Mouse (Mus musculus) myocyte (in vitro differentiated cells): Measurements from ENCODE around the gene Slc41a2. TPM values are rescaled to one million over a fixed set of nuclear protein-coding genes. Genes with fewer than 3 reads are reported as not detected.

Source experiments
- H3K27me3 ChIP-seq: one replicate; pipeline ENCODE4 v1.6.1; 2011; ENCODE audit not compliant: control insufficient read depth, insufficient read depth, insufficient read length
- H3K36me3 ChIP-seq: one replicate; pipeline ENCODE4 v1.6.1; 2011; ENCODE audit not compliant: control insufficient read depth, insufficient read depth
- H3K4me2 ChIP-seq: one replicate; pipeline ENCODE4 v1.6.1; 2011; ENCODE audit warnings: low read depth, control low read depth
- H3K4me3 ChIP-seq: one replicate; pipeline ENCODE4 v1.5.1; 2011; ENCODE audit warnings: mild to moderate bottlenecking, control low read depth, moderate library complexity
- H3K79me2 ChIP-seq: one replicate; pipeline ENCODE4 v1.6.1; 2011; ENCODE audit not compliant: control insufficient read depth, insufficient read depth
- H3ac ChIP-seq: one replicate; pipeline ENCODE4 v1.6.1; 2011; ENCODE audit not compliant: control insufficient read depth, insufficient read length
- CEBPB ChIP-seq: IDR thresholded peaks from 2 replicates; pipeline ENCODE4 v1.6.1; 2011; ENCODE audit warnings: mild to moderate bottlenecking, moderate library complexity; ENCODE audit not compliant: poor library complexity, insufficient read depth, severe bottlenecking
- E2F4 ChIP-seq: IDR thresholded peaks from one replicate; pipeline ENCODE4 v1.6.1; 2011; ENCODE audit warnings: mild to moderate bottlenecking, control low read depth, moderate library complexity; ENCODE audit not compliant: insufficient read depth
- MAX ChIP-seq: IDR thresholded peaks from one replicate; pipeline ENCODE4 v1.6.1; 2011; ENCODE audit warnings: low read depth, mild to moderate bottlenecking, control low read depth
- MYOD1 ChIP-seq, 3 experiments: IDR thresholded peaks; one replicate each; pipeline ENCODE4 v1.6.1; 2011; ENCODE audit warnings: control low read depth in 2 of 3, low read depth in 2 of 3, mild to moderate bottlenecking in 2 of 3, moderate library complexity in 1 of 3; ENCODE audit not compliant: insufficient read length in 2 of 3, control insufficient read depth in 1 of 3
- MYOG ChIP-seq, 3 experiments: IDR thresholded peaks; one replicate each; pipeline ENCODE4 v1.6.1; 2011; ENCODE audit warnings: control low read depth in 2 of 3, low read depth in 2 of 3, mild to moderate bottlenecking in 2 of 3; ENCODE audit not compliant: insufficient read length in 2 of 3, control insufficient read depth in 1 of 3, insufficient read depth in 1 of 3
- POLR2A ChIP-seq: IDR thresholded peaks from one replicate; pipeline ENCODE4 v1.6.1; 2011; ENCODE audit warnings: low read depth, mild to moderate bottlenecking, control low read depth, moderate library complexity; ENCODE audit not compliant: insufficient read length
- POLR2AphosphoS2 ChIP-seq: IDR thresholded peaks from one replicate; pipeline ENCODE4 v1.6.1; 2011; ENCODE audit warnings: low read depth, control low read depth; ENCODE audit not compliant: insufficient read length
- REST ChIP-seq: IDR thresholded peaks from one replicate; pipeline ENCODE4 v1.6.1; 2011; ENCODE audit warnings: mild to moderate bottlenecking, control low read depth, moderate library complexity; ENCODE audit not compliant: insufficient read depth, insufficient read length
- SRF ChIP-seq: IDR thresholded peaks from one replicate; pipeline ENCODE4 v1.6.1; 2011; ENCODE audit warnings: low read depth; ENCODE audit not compliant: control insufficient read depth, insufficient read length
- TCF12 ChIP-seq: IDR thresholded peaks from one replicate; pipeline ENCODE4 v1.6.1; 2011; ENCODE audit warnings: mild to moderate bottlenecking, control low read depth; ENCODE audit not compliant: poor library complexity, insufficient read depth, severe bottlenecking
- TCF3 ChIP-seq: IDR thresholded peaks from one replicate; pipeline ENCODE4 v1.6.1; 2011; ENCODE audit warnings: low read depth, control low read depth; ENCODE audit not compliant: insufficient read length
- USF1 ChIP-seq: IDR thresholded peaks from one replicate; pipeline ENCODE4 v1.6.1; 2011; ENCODE audit warnings: low read depth, mild to moderate bottlenecking, control low read depth, moderate library complexity
- polyA plus RNA-seq: library from polyadenylated mRNA; unstranded; fragments of >200 nt; fragmentation: generic; extraction: Trizol; gene quantifications from one replicate; pipeline ENCODE4 v1.2.1, GENCODE M21; 2012; ENCODE audit warnings: missing spikeins

The Slc41a2 gene
- polyA plus RNA-seq, 1 experiment: 5.3 TPM

DNA sequence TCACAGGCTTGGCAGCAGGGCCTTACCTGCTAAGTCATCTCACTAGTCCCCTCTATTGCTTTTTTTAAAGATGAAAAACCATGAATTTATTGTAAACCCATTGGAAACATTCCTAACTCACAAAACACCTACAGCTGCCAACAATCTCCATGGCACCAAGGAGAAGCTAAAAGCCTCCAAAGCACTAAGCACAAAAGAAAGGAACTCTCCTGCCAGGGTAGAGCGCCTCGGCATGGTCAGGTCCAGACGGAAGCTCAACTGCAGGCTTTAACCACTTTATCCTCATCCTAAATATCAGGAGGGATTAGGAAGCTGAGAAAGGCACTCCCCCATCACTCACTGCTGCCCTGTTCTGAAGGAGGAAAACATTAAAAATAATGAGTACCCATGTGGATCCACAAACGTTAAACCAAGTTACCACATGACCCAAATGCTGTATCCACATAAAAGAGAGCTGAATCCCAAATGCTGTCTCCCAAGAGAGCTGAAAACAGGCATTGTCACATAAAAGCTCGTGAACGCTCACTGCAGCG lies 51.9 kb downstream of the Slc41a2 start:
- H3K4me3 ChIP-seq: no peak overlapping the region
- no peak overlapping the region for H3ac ChIP-seq
- H3K36me3 ChIP-seq: no peaks in the 10 kb centered on the region
- H3K4me2 ChIP-seq: no peak overlapping the region
- no peaks in the 10 kb centered on the region for H3K79me2 ChIP-seq
- H3K27me3 ChIP-seq: no peaks in the 10 kb centered on the region
- TF ChIP-seq TCF3 (no peak), CEBPB (no peak), POLR2A (no peak), SRF (no peak), POLR2AphosphoS2 (no peak), MYOD1 (IDR thresholded peaks at IDR 0.05; ENCODE audit: control insufficient read depth in 1 of 3, insufficient read length in 2 of 3, low read depth in 2 of 3) (no peak), USF1 (no peak), REST (no peak), MAX (no peak), MYOG (IDR thresholded peaks at IDR 0.05; ENCODE audit: control insufficient read depth in 1 of 3, insufficient read depth in 1 of 3, insufficient read length in 2 of 3, low read depth in 2 of 3) (no peak), E2F4 (no peak), TCF12 (no peak)

DNA sequence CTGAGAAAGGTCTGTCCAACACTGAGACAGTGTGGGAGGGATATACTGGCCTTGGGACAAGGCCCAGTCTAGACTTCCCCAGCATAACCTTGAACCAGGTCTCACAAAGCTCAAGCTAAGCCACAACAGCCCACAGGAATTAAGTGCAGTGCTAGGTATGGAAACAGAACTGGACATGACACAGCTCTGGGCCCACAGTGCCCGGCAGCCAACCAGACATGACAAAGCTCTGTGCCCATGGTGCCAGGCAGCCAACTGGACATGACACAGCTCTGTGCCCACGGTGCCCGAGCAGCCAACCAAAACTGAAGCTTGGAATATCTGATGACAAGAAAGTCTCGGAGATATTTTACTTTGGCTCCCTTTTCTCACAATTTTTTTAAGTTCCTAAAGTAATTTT lies 52.8 kb downstream of the Slc41a2 start:
- no peak overlapping the region for H3ac ChIP-seq
- TF ChIP-seq MYOD1 (IDR thresholded peaks at IDR 0.05; ENCODE audit: control insufficient read depth in 1 of 3, insufficient read length in 2 of 3, low read depth in 2 of 3): no peak
- no peak for TF ChIP-seq POLR2AphosphoS2
- TF ChIP-seq POLR2A: no peak
- no peak for TF ChIP-seq MAX
- TF ChIP-seq TCF12: no peak
- no peak for TF ChIP-seq CEBPB
- TF ChIP-seq SRF: no peak
- TF ChIP-seq REST: no peak
- no peak for TF ChIP-seq USF1
- TF ChIP-seq E2F4: no peak
- no peak for TF ChIP-seq TCF3
- TF ChIP-seq MYOG (IDR thresholded peaks at IDR 0.05; ENCODE audit: control insufficient read depth in 1 of 3, insufficient read depth in 1 of 3, insufficient read length in 2 of 3, low read depth in 2 of 3): no peak
- no peaks in the 10 kb centered on the region for H3K27me3 ChIP-seq
- H3K79me2 ChIP-seq: no peaks in the 10 kb centered on the region
- H3K4me3 ChIP-seq: no peak overlapping the region
- no peak overlapping the region for H3K4me2 ChIP-seq
- H3K36me3 ChIP-seq: no peaks in the 10 kb centered on the region

GRCm38 (mm10) chr10:83266731-83267130 lies 71.0 kb downstream of the Slc41a2 start:
- Histone ChIP-seq H3K79me2 (no peaks in the 10 kb centered on the region), H3K27me3 (no peaks in the 10 kb centered on the region), H3K4me2 (no peak overlapping the region), H3ac (no peak overlapping the region), H3K36me3 (peaks cover 6% of the 10 kb centered on the region), H3K4me3 (no peak overlapping the region)
- TF ChIP-seq POLR2AphosphoS2 (no peak), MYOG (IDR thresholded peaks at IDR 0.05; ENCODE audit: control insufficient read depth in 1 of 3, insufficient read depth in 1 of 3, insufficient read length in 2 of 3, low read depth in 2 of 3) (no peak), E2F4 (no peak), CEBPB (no peak), USF1 (no peak), POLR2A (no peak), MAX (no peak), MYOD1 (IDR thresholded peaks at IDR 0.05; ENCODE audit: control insufficient read depth in 1 of 3, insufficient read length in 2 of 3, low read depth in 2 of 3) (no peak), TCF3 (no peak), REST (no peak)

GRCm38 (mm10) chr10:83266241-83266640 lies 71.4 kb downstream of the Slc41a2 start:
- Histone ChIP-seq H3K27me3 (no peaks in the 10 kb centered on the region), H3K79me2 (no peaks in the 10 kb centered on the region), H3K4me3 (no peak overlapping the region), H3K36me3 (peaks cover 6% of the 10 kb centered on the region), H3K4me2 (no peak overlapping the region), H3ac (no peak overlapping the region)
- TF ChIP-seq MAX (no peak), REST (no peak), USF1 (no peak), POLR2A (no peak), SRF (no peak), MYOD1 (IDR thresholded peaks at IDR 0.05; ENCODE audit: control insufficient read depth in 1 of 3, insufficient read length in 2 of 3, low read depth in 2 of 3) (no peak), CEBPB (no peak), E2F4 (no peak), TCF12 (no peak), POLR2AphosphoS2 (no peak), MYOG (IDR thresholded peaks at IDR 0.05; ENCODE audit: control insufficient read depth in 1 of 3, insufficient read depth in 1 of 3, insufficient read length in 2 of 3, low read depth in 2 of 3) (no peak), TCF3 (no peak)

DNA sequence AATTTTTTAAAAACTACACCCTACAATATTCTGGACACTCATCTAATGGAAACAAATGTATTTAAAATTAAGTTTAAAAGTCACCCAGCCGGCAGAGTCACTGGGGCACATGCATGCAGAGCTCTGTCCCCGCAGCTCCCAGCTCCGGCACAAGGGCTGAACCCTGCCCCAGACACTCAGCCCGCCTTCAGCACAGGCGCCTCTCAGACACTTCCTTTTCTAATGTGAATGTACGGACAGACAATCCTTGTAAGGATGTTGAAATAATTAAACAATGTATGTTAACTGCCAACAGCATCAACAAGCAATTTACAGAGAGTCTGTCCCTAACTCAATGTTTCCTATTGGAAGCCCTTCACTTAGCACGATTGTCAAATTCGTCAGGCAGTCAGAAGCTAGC lies 73.0 kb downstream of the Slc41a2 start:
- TF ChIP-seq MYOD1 (IDR thresholded peaks at IDR 0.05; ENCODE audit: control insufficient read depth in 1 of 3, insufficient read length in 2 of 3, low read depth in 2 of 3): no peak
- TF ChIP-seq POLR2AphosphoS2: no peak
- TF ChIP-seq USF1: no peak
- no peak for TF ChIP-seq SRF
- no peak for TF ChIP-seq CEBPB
- no peak for TF ChIP-seq MAX
- Histone ChIP-seq H3K36me3 (no peaks in the 10 kb centered on the region), H3K4me2 (no peak overlapping the region), H3K79me2 (no peaks in the 10 kb centered on the region), H3ac (no peak overlapping the region), H3K27me3 (no peaks in the 10 kb centered on the region), H3K4me3 (no peak overlapping the region)
